Mouse (Mus musculus) granulocyte monocyte progenitor cell, adult 5-6 weeks (primary cell): ENCODE results near the gene Evx2. TPM values are rescaled to one million over a fixed set of nuclear protein-coding genes. Genes with fewer than 3 reads are reported as not detected.

Experiments used
- ATAC-seq: replicated peaks from 2 replicates; pipeline ENCODE4 v1.8.0; 2016; ENCODE audit warnings: mild to moderate bottlenecking, moderate TSS enrichment, inconsistent platforms; ENCODE audit not compliant: poor library complexity, severe bottlenecking
- total RNA-seq, 2 experiments: library from RNA; stranded (forward) in 1 of 2; stranded (reverse) in 1 of 2; fragments of 200-712, 200-1000 nt in 1 of 2; fragments of >200 nt in 1 of 2; fragmentation: Nextera tagmentation in 1 of 2; gene quantifications; 2 replicates each; pipeline ENCODE4 v1.2.3; 2014 to 2017

Gene Evx2
- total RNA-seq, 2 experiments from 2014 or later: not detected

DNA sequence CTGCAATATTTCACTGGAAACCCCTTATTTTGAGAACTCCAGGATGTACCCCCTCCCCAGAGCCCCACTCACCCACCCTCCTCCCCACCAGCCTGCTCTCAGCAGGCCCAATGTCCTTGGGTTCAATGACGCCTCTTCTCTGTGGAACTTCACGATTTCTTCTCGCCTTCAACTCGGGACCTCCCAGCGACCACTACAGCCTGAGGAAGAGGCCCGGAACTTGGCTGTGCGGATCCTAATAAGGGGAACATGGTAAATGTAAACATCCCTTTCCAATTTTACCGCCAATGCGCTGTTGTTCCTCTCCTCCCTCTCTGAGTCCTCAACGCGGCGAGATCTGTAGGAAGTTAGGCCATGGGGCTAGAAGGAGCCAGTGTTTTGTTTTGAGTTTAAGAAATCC, 24.7 kb upstream of the Evx2 start:
- no peak for ATAC-seq

DNA sequence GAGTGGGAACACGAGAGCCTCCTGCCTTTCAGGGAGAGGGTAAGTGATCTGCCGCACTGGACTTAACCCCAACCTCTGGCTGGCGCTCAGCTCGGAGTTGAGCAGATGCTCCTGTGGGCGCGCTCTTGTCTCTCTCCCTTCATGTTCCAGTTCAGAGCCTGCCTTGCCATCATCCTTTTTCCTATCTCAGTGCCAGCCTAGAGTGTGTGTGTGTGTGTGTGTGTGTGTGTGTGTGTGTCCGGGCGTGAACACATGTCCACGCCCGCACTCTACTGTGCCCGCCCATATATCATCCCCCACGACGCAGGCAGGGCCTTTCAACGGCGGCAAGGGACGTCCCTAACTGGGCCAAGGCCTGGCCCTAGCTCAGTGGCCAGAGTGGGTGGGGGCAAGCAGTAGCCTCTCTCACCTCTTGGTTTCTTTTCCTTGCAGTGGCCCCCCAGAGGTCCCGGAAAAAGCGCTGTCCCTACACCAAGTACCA, 24.2 kb upstream of the Evx2 start:
- ATAC-seq: no peak

- ATAC-seq: no peak
These were observed 23.4 kb upstream of the Evx2 start for GRCm38 (mm10) chr2:74682796-74683195.

DNA sequence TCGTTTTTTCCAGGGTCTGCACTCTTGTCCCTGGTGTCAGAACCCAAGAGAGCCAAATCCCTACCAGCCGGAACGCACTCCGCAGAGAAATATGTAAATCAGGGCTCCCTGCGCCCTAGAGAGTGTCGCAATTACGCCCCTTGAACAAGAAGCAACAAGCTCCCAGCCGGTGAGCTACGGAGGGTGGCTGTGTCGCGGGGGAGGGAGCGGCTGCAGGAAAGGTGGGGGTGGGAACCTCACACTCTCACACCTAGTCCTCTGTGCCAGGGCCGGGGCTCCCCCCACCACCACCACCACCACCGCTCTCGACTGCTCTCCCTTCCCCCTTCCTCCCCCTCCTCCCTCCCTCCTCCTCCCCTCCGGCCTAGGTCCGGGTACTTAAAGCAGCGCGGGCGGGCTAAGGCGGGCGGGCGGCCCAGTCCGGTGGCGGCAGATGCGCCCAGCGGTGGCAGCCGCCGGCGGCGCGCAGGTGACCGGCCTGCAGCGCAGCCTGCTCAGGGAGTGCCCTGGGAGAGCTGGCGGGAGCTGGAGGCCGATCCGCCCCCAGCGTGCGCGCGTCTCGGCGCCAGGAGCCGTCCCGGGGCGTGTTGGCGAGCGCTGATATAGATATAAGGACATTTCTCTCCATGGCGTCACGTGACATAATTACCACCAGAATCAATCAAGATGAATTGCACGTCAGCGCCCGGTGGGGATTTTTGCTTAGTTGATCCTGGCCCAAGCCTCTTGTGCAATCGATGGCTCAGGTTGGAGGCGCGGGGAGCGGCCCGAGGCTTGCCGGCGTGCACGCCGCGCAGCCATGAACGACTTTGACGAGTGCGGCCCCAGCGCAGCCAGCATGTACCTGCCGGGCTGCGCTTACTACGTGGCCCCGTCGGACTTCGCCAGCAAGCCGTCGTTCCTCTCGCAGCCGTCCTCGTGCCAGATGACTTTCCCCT, 22.5 kb upstream of the Evx2 start:
- ATAC-seq: peak; percentile 15; the same call in 1 of the 2 replicates

GRCm38 (mm10) chr2:74680561-74681398, 21.4 kb upstream of the Evx2 start:
- ATAC-seq: no peak

- ATAC-seq: peak; percentile 71
These were observed 20.6 kb upstream of the Evx2 start for GRCm38 (mm10) chr2:74679980-74680379.

GRCm38 (mm10) chr2:74679596-74679971, 20.2 kb upstream of the Evx2 start:
- no peak for ATAC-seq

- no peak for ATAC-seq
These were observed 19.7 kb upstream of the Evx2 start, which contains the start of gene Hoxd11 for GRCm38 (mm10) chr2:74678891-74679595. Gene Hoxd11, plus strand, starts transcription at chr2:74679557.

DNA sequence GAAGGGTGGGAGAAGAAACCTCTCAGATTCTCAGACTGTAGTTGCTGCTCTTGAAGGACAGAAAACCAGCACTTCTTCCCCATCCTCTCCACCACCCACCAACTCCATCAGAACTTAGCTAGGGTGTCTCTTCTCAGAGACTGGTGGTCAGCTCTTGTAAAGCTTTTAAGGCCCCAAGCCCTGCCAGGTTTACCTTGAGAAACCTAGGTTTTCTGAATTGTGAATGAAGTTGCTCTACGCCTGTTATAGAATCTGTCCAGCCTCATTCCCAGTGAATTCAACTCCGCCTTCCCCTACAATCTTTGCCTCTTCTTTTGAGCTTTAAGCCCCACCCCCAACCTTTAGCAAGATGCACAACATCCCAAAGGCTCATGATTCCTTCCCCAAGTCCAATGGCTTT, 17.7 kb upstream of the Evx2 start:
- ATAC-seq: no peak

DNA sequence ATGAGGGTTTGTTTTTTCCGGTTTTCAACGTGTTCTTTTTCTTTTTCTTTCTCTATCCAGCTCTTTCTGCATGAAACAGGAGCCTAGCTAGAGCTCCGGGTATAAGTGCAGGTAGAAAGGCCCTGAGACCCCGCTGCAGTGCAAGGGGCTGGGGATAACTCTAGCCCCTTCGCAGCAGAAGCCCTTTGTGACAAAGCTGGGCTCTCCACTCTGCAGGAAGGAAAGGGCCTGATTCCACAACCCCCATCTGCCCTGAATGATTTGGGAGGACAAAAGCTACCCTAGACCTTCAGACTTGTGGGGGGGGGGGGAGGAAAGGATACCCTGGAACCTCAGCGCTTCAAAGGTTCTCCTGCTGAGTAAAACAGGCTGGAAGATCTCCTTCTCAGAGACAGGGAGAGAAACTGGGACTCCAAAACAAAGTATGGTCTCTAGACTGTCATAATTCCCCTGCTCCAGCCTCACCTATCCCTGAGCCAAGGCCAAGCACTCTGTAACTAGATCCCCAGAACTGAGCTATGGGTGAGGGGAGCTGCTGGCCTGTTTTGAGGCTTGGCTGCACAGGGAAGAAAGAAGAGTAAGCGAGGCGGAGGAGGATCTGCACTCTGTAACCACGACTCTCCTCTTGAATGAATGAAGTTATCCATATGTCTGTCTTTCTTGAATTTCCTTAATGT, 17.2 kb upstream of the Evx2 start:
- no peak for ATAC-seq

GRCm38 (mm10) chr2:74675666-74676282, 16.4 kb upstream of the Evx2 start:
- ATAC-seq: no peak

GRCm38 (mm10) chr2:74674881-74675665, 15.7 kb upstream of the Evx2 start, which contains the start of gene Hoxd12:
Gene Hoxd12, plus strand, starts transcription at chr2:74675013.
- ATAC-seq: no peak

DNA sequence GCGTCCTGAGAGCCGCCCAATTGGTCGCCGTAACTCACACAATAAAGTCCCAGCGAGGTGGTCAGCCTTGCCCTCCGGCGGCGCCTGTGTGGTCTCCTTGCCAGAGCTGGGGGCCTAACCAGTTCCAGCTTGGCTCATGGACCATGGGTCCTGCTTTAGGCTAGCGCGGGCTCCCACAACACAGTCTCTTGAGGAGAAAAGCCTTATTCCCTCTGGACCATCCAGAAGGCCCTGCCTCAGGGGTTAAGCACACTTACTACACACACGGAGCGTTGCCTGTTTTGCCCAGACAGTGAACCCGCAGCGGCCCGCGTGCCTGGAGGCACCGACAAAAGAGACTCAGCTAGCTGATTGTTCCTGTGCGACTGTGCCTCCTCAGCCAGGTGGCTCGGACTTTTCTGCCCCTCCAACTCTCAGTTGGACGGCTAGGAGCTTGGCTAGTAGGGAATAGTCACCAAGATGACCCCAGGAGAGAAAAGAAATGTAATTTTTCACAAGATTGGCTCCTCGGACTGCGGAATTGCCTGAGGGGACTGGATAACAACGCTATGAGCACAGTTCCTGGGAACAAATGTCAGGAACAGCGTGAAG, 14.6 kb upstream of the Evx2 start:
- ATAC-seq: no peak

DNA sequence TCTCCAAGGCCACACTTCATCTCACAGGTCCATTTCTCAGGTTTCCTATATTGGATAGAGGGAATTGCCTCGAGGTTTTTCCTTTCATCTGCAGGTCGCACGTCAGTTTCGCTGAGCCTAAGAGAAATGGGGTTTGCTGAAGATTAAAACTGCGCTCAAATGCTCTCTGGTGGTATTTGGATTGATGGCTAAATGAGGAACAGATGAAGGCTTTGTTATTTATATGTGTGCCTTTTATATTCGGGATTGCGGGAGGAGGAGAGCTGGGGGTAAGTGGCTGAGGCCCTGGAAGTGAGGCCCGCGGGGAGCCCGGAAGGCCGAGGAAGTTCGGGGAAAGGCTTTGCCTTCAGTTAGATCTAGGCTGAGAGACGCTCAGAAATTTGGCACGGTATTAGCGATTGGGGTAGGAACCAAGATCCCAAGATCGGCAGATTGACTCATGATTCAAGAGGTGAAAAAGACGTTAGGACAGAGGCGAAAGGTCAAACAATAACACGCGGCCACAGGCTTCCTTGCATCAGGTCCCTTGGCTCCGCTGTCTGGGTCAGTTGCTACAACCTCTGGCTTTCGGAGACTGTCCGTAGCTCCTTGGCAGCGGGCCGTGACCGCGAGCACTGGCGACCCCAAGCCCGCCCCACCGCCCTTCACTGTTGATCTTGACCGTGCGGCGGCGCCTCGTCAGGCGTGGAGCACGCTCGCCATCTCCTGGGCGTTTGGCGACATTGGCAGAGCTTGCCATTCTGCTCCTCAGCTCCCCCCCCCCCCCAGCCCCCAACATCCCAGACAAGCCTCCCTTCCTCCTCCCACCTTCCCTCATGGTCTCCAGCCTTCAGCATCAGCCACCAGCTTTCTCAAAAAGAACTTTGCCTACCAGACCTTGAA, 13.4 kb upstream of the Evx2 start:
- ATAC-seq: peak; percentile 82

DNA sequence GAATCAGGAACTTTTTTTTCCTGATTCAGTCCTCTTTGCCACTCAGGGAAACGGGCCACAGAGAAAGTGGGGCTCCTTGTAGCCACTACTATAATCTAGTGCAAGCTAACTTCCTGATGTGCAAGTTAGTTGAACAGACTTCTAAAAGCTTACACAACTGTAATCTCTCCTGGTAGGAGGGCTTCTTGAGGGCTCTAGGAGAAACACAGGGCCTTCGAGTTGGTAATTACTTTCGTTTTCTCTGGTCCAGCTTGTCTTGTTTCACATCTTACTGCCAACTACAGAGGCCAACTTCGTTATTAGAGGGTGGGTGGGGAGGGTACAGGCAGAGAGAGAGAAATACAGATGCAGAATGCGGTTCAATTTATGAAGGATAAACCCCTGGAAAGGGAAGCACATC, 12.5 kb upstream of the Evx2 start:
- ATAC-seq: no peak

- no peak for ATAC-seq
These were observed 11.4 kb upstream of the Evx2 start for GRCm38 (mm10) chr2:74670632-74671188.

GRCm38 (mm10) chr2:74669650-74670235, 10.4 kb upstream of the Evx2 start:
- ATAC-seq: no peak
